Mouse (Mus musculus) ES-E14 (cell line): ENCODE data around the gene Rbm19. TPM values are rescaled to one million over a fixed set of nuclear protein-coding genes. Genes with fewer than 3 reads are reported as not detected.

Source experiments
- DNase-seq: peaks from one replicate; pipeline ENCODE4 v3.0.0-alpha.2; 2013; ENCODE audit warnings: low read depth, low spot score
- H3K27ac ChIP-seq: 2 replicates; pipeline ENCODE4 v1.5.1; 2012; ENCODE audit warnings: low read depth, mild to moderate bottlenecking, low read length, moderate library complexity, mixed read lengths; ENCODE audit not compliant: poor library complexity, insufficient read depth, severe bottlenecking
- H3K36me3 ChIP-seq: 2 replicates; pipeline ENCODE4 v1.6.1; 2012; ENCODE audit warnings: mild to moderate bottlenecking, low read length, moderate library complexity, mixed read lengths; ENCODE audit not compliant: control insufficient read depth, poor library complexity, insufficient read depth, severe bottlenecking
- H3K4me1 ChIP-seq, 2 experiments: fragments of 150-350 bp in 1 of 2; sonication (generic) in 1 of 2; 2 replicates each; pipeline ENCODE4 v1.6.1; 2012; ENCODE audit warnings: low read length in 2 of 2, mild to moderate bottlenecking in 1 of 2, mixed read lengths in 1 of 2; ENCODE audit not compliant: control insufficient read depth in 2 of 2, insufficient read depth in 2 of 2, poor library complexity in 1 of 2
- H3K4me3 ChIP-seq, 2 experiments: fragments of 150-350 bp in 1 of 2; sonication (generic) in 1 of 2; 2 replicates each; pipeline ENCODE4 v1.5.1; 2012; ENCODE audit warnings: low read length in 2 of 2, low read depth in 1 of 2, mild to moderate bottlenecking in 1 of 2, mixed read lengths in 1 of 2; ENCODE audit not compliant: insufficient read depth in 1 of 2, poor library complexity in 1 of 2, severe bottlenecking in 1 of 2
- H3K9ac ChIP-seq: 2 replicates; pipeline ENCODE4 v1.6.1; 2012; ENCODE audit warnings: low read depth, mild to moderate bottlenecking, low read length, mixed read lengths; ENCODE audit not compliant: poor library complexity, insufficient read depth, severe bottlenecking
- H3K9me3 ChIP-seq: fragments of 150-350 bp; sonication (generic); 2 replicates; pipeline ENCODE4 v1.6.1; 2012; ENCODE audit warnings: low read depth, mild to moderate bottlenecking, low read length; ENCODE audit not compliant: control insufficient read depth, insufficient read depth
- CHD2 ChIP-seq: IDR thresholded peaks from 2 replicates; pipeline ENCODE4 v1.6.1; 2014; ENCODE audit warnings: mild to moderate bottlenecking, low read depth, low read length, inconsistent platforms
- HCFC1 ChIP-seq: IDR thresholded peaks from 2 replicates; pipeline ENCODE4 v1.6.1; 2012; ENCODE audit warnings: low read length, inconsistent platforms, borderline replicate concordance; ENCODE audit not compliant: insufficient read depth
- MAFK ChIP-seq: IDR thresholded peaks from 2 replicates; pipeline ENCODE4 v1.6.1; 2014; ENCODE audit warnings: mild to moderate bottlenecking, low read depth, low read length, inconsistent platforms; ENCODE audit not compliant: insufficient read depth
- ZC3H11A ChIP-seq: IDR thresholded peaks from 2 replicates; pipeline ENCODE4 v1.6.1; 2012; ENCODE audit warnings: low read depth, mild to moderate bottlenecking, inconsistent platforms, low read length, borderline replicate concordance
- ZNF384 ChIP-seq: IDR thresholded peaks from 2 replicates; pipeline ENCODE4 v1.6.1; 2012; ENCODE audit warnings: low read depth, low read length, inconsistent platforms
- in situ Hi-C, 2 experiments: fragments of 600-800 bp; cut with MboI; formaldehyde crosslinking; loops; one replicate each; pipeline ENCODE4 v1.15.1; 2025; ENCODE audit warnings: low sequenced_read_pairs in 2 of 2, inconsistent platforms in 1 of 2; ENCODE audit not compliant: unreplicated experiment in 2 of 2
- total RNA-seq: library from RNA; depleted of rRNA; stranded (reverse); fragments of 300-350 nt; gene quantifications from 2 replicates; pipeline ENCODE4 v1.2.3, GENCODE M21; 2012

Gene Rbm19
- total RNA-seq, 1 experiment: 67.6 TPM

DNA sequence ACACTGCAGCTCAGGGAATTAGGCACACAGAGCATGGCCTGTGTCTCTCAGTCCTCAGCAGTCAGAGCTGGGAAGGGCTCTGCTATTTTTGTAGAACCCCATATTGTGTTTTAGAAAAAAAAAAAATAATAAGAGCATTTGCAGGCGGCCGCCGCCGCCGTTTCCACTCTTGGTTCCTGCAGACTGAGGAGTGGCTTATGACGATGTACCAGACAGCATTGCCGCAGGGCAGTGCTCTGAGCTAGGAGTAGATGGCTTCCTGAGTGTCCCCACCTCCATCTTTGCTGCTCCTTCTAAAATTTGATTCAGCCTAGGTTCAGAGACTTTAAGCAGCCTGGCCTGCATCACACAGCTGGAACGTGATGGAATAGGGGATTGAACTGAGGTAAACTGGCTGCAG, 67.1 kb downstream of the Rbm19 start:
- Histone ChIP-seq H3K4me1 (no peaks in the 10 kb centered on the region), H3K9me3 (no peaks in the 10 kb centered on the region), H3K9ac (no peak overlapping the region), H3K36me3 (peaks cover 46% of the 10 kb centered on the region), H3K27ac (no peak overlapping the region), H3K4me3 (no peak overlapping the region)
- TF ChIP-seq ZNF384 (no peak), ZC3H11A (no peak), CHD2 (no peak), HCFC1 (no peak), MAFK (no peak)
- DNase-seq: no peak
- in situ Hi-C loops: no loop called here

DNA sequence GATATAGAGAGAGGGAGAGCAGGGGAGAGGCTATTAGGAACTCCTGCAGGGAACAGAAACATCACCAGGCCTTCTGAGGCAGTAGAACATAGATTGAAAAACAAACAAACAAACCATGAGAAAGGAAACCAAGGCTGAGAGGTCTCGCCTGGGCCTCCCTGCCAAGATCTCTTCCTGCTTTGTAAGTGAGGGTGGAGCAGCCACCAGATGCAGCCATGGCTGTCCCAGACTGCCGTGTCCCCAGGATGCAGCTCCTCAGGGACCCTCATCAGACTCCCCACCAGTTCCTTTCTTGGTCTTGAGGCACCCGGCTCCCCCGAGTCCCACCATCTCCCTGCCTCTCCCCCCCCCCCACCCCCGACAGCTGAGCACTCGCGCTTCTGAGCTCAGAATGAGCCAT, 67.5 kb downstream of the Rbm19 start:
- Histone ChIP-seq H3K36me3 (peaks cover 46% of the 10 kb centered on the region), H3K4me1 (no peaks in the 10 kb centered on the region), H3K9ac (no peak overlapping the region), H3K9me3 (no peaks in the 10 kb centered on the region), H3K27ac (no peak overlapping the region), H3K4me3 (no peak overlapping the region)
- TF ChIP-seq ZNF384: no peak
- TF ChIP-seq CHD2: no peak
- TF ChIP-seq ZC3H11A: no peak
- TF ChIP-seq HCFC1: no peak
- TF ChIP-seq MAFK: no peak
- no peak for DNase-seq
- in situ Hi-C loops: no loop called here

DNA sequence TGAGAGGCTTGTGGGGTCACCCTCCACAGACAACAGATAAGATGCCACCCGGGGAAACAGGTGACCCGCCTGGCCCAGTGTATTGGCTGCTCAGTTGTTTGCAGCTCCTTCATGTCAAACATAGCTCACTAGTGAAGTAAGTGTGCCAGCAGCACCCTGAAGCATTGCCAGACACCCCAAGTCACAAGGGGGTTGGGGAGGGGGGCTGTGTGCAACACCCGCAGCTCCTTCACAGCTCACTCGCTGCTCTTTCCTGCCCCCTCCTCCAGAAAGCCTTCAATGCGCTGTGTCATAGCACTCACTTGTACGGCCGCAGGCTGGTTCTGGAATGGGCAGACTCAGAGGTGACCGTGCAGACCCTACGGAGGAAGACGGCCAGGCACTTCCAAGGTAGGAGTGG, 69.7 kb downstream of the Rbm19 start:
- DNase-seq: no peak
- no peaks in the 10 kb centered on the region for H3K4me1 ChIP-seq
- no peak overlapping the region for H3K9ac ChIP-seq
- no peak overlapping the region for H3K4me3 ChIP-seq
- in situ Hi-C loops: no loop called here
- peaks cover 42% of the 10 kb centered on the region for H3K36me3 ChIP-seq
- TF ChIP-seq ZC3H11A: no peak
- TF ChIP-seq MAFK: no peak
- no peak for TF ChIP-seq CHD2
- no peak for TF ChIP-seq HCFC1
- TF ChIP-seq ZNF384: no peak
- no peaks in the 10 kb centered on the region for H3K9me3 ChIP-seq
- no peak overlapping the region for H3K27ac ChIP-seq

DNA sequence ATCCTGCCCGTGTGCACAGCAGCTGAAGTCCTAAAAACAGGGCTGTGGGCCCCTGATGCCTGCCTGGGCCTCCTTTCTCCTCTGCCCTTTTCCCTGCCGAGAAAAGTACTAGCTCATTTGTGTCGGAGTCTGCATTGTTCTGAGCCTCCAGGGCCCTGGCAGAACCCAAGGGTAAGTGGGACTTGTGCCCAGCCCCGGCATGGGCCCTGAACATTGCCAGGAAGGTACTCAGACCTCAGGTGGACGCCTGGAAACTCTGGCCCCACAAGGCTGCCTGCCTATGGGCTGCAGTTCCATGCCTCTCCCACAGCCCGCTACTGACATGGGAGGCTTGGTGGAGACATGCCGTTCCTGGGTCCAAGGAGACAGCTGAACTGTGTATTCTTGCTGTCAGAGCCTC, 72.3 kb downstream of the Rbm19 start:
- no peak overlapping the region for H3K4me3 ChIP-seq
- in situ Hi-C loops: no loop called here
- no peak overlapping the region for H3K9ac ChIP-seq
- TF ChIP-seq MAFK: no peak
- no peak for TF ChIP-seq HCFC1
- no peak for TF ChIP-seq ZNF384
- TF ChIP-seq ZC3H11A: no peak
- peaks cover 48% of the 10 kb centered on the region for H3K36me3 ChIP-seq
- H3K9me3 ChIP-seq: no peaks in the 10 kb centered on the region
- no peak for DNase-seq
- no peak overlapping the region for H3K27ac ChIP-seq
- no peaks in the 10 kb centered on the region for H3K4me1 ChIP-seq

DNA sequence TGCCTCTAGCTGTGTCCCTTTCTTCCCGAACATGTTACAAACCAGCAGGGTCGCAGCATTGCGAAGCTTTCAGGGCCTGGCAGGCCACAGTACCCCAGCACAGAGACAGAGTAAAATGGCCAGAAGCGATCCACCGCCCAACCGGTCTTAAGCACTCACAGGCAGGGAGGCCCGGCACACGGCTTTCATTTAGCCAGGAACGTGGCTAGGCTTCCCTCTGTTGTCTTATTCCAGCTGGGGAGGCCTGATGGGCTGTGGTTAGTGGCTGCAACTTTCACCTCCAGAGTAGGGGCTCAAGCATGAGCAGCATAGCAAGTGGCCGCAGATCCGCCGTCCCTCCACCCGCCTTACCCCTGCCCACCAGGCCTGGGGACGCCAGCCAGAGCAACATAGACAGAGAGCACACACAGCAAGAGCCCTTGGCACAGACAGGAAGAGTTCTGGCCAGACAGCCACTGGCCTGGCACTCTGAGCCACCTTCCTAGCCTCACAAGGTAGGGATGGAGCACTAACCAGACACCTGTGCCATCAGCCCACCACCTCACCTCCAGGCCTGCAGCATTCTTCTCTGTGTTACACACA, 73.8 kb downstream of the Rbm19 start:
- no peaks in the 10 kb centered on the region for H3K4me1 ChIP-seq

More for the DNA sequence above, 73.8 kb downstream of the Rbm19 start:
- no peak for DNase-seq
- Histone ChIP-seq H3K27ac (no peak overlapping the region), H3K9ac (no peak overlapping the region), H3K4me3 (no peak overlapping the region), H3K9me3 (no peaks in the 10 kb centered on the region), H3K36me3 (peaks cover 47% of the 10 kb centered on the region)
- in situ Hi-C loops: no loop called here
- TF ChIP-seq MAFK: no peak
- no peak for TF ChIP-seq ZC3H11A
- no peak for TF ChIP-seq ZNF384
- TF ChIP-seq CHD2: no peak
- no peak for TF ChIP-seq HCFC1
